Mouse (Mus musculus) ES-E14 (cell line): ENCODE data around the gene Ccdc151.

Experiments used
- CHD2 ChIP-seq: IDR thresholded peaks from 2 replicates; pipeline ENCODE4 v1.6.1; 2014; ENCODE audit warnings: mild to moderate bottlenecking, low read depth, low read length, inconsistent platforms
- MAFK ChIP-seq: IDR thresholded peaks from 2 replicates; pipeline ENCODE4 v1.6.1; 2014; ENCODE audit warnings: mild to moderate bottlenecking, low read depth, low read length, inconsistent platforms; ENCODE audit not compliant: insufficient read depth
- ZC3H11A ChIP-seq: IDR thresholded peaks from 2 replicates; pipeline ENCODE4 v1.6.1; 2012; ENCODE audit warnings: low read depth, mild to moderate bottlenecking, inconsistent platforms, low read length, borderline replicate concordance
- ZNF384 ChIP-seq: IDR thresholded peaks from 2 replicates; pipeline ENCODE4 v1.6.1; 2012; ENCODE audit warnings: low read depth, low read length, inconsistent platforms

DNA sequence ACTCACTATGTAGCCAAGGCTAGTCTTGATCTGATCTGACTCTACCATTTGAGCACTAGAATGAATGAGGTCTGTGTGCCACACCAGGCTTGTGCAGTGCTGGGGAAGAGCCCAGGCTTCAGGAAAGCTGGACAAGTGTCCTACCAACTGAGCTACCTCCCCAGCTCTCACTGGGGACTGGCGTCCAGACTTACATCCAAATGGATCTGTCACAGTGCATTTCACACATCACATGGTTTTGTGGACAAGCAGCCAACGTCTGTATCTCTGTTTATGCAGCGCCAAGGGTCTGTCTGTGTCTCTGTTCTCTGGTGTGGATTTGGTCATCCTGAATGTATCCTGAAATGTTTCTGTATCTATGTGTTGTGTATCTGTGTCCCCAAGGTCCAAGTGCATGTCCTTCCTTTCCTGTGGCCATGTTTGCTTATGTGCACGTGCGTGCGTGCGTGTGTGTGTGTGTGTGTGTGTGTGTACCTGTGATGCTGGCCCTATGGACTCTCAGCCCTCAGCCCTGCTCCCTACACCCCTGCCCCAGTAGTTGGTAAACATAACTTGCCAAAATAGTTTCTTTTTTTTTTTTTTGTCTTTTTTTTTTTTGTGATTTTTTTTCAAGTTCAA is 14.9 kb upstream of the Ccdc151 start:
- no peak for TF ChIP-seq CHD2
- no peak for TF ChIP-seq ZNF384
- TF ChIP-seq ZC3H11A: no peak
- TF ChIP-seq MAFK: no peak
